Mouse (Mus musculus) thymus, postnatal 4 days (tissue): ENCODE results near the gene Tex38.
A peak's percentile ranks its signal among the peaks of the same experiment; 100 is the strongest.

Source experiments
- DNase-seq: peaks from one replicate; pipeline ENCODE4 v3.0.0; 2021

Gene Tex38

DNA sequence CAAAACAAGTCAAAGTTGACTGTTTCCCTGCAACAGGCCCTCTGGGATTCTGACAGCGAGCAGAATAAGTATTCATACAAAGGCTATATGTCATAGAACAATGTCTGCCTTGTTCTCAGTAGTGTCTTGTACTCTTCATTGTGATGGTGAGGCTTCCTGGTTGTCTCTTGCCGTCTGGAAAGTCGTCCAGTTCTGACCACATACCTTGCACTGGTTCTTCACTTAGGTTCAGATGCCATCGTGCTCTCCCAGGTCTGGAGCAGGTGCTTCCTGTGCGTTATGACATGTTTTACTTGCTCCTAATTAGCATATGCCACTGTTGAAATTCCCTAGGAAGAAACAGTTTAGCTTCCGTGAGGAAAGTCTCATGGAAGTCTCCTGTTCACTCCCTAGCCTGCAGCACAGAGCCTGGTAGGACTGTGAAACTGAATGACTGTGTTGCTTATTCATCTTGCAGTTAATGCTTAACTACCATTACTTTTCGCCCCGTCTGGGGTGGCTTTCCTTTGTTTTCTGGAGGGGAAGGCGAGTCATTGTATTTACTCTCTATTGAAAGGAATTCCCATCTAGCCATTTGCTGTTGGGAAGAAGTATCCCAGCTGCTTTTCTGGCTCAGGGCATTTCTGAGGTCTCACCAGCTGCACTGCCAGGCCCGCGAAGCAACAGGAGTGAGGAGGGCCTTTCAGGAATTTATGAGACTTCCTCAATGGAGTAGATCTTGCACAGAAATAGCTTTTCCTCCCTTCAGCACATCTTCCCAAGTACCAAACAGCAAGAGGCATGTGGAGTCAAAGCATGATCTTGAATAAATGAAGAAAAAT, 13.0 kb downstream of the Tex38 start:
- no peak for DNase-seq

DNA sequence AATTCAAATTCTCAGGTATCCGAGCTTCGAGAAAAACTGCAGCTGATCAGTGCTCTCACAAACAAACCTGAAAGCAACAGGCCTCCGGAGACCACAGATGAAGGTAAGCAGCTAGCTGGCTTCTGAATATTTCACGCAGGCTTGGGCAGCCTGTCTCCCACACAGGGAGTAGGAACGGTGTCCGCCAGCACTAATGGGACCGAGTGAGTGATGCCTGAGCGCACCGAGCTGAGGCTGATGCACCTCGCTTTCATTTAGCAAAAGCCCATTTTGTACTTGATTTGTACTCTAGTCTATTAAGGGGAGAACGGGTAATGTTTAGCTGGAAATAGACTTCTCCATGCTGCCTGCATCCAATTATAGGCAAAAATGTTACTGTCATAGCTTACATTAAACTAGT, 16.2 kb downstream of the Tex38 start:
- no peak for DNase-seq

DNA sequence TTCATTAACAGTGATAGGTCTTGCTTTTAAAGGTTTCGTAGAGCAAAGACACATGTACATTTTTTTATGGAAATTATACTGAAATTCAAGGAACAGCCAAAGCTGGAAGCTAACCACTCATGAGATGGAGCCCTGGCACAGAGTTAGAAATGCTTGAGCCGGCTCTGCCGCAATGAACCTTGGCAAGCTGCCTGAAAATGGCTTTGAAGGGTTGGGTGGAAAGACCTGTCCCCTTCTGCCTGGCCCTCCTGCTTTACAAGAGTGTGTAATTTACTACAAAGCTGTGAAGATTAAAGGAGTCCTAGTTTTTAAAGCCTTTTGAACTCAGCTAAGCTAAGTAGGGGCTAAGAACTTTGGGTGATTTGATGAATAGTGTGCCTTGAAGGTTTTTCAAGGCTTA, 19.6 kb downstream of the Tex38 start:
- DNase-seq = no peak

DNA sequence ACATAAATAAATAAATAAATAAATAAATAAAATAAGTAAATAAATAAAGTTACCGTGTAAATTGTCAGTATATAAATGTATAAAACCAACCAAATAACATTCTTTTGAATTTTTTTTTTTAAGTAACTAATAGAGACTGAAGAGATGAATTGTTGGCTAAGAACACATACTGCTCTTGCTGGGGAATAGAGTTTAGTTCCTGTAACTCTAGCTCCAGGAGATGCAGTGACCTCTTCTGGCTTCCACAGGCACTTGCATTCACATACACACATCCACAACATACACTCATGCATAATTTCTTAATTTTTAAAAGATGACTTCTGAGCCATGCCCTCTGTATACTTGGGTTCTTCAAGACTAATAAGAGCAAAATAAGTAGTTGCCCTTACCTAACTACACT, 26.0 kb downstream of the Tex38 start:
- DNase-seq = no peak

DNA sequence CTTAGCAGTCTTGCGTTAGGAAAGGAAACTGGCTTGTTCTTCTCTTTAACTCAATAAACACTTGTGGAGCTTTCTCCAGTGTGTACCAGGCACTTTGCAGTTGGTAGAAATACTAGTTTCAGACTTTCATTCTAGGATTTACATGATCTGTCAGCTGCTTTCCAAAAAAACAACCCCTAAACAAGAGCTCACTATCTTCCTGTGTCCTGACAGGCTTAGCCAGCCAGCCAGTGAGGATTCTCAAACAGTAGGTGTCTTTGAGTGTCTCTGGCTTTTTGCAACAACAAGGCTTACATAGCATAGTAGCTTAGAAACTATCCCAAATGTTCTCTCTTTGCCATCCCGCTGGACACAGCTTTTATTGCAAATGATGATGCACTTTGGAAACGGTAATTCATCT, 26.7 kb downstream of the Tex38 start:
- no peak for DNase-seq

DNA sequence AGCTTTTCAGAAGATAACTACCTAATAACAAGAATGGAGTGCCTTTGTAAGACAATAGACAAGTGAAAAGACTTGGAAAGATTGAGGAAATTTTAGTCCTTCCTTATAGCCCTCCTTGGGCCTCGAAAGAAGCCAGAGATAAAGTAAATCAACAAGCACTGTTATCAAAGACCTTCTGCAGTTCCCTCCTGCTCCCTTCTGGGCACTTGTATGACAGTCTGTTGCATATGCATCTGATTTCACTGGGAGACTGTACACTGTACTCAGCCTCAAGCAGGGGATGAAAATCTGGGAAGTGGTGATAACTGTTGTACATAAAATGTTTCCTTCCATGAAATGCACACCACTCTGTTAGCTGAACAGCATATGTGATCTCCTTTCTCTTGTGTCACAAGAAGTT, 31.5 kb downstream of the Tex38 start:
- DNase-seq = no peak

DNA sequence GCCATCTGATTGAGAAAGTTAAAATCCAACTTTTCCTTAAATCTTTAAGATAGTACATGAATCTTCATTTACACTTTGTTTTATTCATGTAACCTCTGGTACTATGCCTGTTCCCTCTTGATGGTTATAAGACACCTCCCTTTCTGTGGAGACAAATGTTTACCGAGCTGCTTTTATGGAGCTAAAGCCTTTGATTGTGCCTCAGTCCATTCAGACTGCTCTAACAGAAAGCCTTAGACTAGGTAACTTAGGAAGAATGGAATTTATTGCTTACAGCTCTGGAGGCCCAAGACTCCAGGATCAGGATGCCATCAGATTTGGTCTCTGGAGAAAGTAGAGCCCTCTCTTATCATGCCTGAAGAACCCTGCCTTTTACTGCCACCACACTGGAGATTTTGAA, 32.6 kb downstream of the Tex38 start:
- DNase-seq = no peak

DNA sequence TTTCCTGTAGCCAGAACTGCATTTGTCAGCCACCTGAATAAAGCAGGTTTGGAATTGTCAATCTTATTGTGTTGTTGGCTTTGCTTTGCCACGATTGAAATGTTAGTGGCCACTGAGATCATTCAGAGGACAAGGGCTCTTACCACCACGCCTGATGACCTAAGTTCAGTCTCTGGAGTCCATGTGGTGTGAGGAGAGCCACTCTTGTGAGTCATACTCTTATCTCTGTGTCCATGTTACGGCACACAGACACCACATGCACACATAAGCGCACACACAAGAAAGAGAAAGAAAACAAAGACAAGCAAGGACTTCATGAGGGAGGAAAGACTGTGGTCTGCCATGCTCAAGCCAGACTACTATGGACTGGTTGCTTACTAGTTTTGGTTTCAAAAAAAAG, 37.7 kb downstream of the Tex38 start:
- DNase-seq = no peak

DNA sequence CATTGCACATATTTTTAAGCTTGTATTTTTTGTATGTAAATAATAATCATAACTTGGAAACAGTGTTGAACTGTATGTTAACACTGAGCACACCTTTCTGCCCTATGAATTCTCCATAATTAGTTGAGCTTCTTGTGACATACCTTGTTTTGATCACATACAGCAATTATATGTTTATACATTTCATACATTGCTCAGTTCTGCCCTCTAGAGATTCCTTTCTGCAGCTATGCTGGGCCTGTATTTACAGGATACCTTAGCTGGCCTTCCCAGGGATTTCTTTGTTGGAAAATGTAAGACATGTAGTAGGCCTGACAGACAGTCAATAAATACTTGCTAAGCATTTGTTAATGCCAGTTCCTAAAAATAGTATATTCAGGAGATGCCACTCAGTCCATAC, 38.2 kb downstream of the Tex38 start:
- no peak for DNase-seq

DNA sequence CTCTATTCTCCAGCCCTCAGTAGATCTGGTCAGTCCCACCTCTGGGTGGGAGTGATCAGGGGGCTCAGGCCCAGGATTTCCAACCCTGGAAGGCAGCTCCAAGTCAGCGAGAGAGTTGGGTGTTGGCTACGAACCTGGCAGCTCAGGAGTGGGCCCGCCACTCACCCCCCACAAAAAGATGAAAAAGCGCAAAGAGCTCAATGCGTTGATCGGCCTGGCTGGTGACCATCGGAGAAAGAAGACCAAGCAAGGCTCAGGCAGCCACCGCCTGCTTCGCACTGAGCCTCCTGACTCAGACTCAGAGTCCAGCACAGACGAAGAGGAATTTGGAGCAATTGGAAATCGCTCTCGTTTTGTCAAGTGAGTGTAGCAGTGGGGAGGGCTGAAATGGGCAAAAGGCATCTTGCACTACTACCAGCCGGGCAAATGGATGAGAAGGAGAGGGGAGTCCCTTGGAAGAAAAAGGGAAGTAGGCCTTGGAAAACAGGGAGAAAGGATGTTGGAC, 42.3 kb downstream of the Tex38 start:
- DNase-seq = no peak

DNA sequence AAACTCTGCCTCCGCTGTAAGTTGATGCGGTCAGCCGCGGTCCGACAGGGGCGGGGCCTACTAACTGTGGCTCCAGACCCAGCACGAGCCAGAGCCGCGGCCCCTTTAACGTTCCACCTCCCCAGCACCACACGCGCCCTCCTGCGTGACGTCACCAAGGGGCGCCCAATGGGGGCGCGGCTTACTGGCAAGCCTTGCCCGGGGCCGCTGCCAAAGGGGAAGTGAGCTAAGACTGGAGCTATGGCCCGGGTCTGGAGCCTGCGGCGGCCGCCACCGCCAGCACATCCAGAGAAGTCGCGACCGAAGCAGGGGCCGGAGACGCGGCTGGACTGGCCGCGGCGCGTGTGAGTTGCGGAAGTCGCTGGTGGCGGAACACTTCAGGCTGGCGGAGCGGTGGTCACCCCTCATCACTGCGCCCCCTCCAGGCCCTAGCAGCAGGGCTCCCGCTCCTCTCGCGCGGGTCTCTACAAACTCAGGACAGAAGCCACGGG, 43.2 kb downstream of the Tex38 start, which contains the start of gene Efcab14:
Gene Efcab14 (plus strand): TSS at position 194 of the 491 bp plus-strand sequence.
- peak; percentile 96 for DNase-seq

DNA sequence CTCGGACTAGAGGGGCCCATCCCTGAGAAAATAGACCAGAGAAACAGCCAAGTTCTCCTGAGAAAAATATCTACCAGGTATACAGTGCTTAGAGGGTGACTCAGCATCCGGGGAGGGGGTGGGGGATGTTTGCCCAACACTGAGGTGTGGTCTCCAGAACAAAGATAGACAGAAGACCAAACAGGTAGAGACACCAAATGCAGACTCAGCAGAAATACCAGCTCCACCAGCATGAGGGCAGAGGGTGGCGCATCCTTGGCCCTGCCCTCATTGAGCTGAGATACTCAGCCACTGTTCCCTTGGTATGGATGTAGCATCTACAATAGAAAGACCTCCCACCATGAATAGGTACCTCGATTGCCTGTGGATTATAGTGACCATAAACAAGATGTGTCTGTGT, 46.0 kb downstream of the Tex38 start:
- no peak for DNase-seq

DNA sequence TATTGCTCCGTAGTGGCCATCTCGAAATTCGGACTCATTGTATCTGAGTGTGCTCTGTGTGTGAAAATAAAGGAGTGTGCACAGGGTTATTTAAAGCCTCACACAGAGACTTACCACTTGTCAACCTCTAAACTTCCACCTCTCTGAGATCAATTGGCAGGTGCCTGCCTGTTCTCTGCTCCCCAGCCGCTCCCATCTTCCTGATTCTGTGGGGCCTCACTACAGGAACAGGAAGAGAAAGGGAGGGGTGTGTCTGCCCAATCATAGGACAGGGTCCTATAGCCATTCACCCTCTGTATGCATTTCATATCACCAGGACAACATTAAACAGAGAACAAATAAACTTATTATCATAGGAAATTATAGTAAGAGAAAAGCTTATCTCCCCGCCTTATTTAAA, 47.1 kb downstream of the Tex38 start:
- no peak for DNase-seq

DNA sequence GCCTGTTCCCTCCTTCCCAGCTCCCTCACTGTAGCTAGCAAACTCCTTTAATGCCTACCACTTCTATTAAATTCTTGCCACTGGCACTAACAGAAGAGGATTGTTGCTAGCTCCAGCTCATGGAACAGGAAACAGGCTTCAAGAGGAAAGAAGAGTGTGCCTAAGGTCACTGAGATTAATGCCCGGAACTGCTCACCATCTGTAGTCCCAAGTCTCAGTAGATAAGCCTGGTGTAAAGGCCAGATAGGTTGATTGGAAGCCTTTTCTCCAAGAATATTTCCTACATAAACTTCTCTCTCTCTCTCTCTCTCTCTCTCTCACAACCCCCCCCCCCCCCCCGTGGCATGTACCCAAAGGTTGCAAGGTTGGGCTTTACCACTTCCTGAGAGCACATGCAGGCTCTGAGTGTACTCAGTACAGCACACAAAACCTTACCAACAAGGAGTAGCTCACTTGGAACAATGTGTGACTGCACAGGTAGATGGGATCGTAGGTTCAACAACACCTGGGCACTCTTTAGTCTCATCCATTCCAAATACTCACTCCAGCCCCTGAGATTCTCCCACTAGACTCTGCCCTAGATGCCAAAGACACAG, 48.5 kb downstream of the Tex38 start:
- DNase-seq = no peak

DNA sequence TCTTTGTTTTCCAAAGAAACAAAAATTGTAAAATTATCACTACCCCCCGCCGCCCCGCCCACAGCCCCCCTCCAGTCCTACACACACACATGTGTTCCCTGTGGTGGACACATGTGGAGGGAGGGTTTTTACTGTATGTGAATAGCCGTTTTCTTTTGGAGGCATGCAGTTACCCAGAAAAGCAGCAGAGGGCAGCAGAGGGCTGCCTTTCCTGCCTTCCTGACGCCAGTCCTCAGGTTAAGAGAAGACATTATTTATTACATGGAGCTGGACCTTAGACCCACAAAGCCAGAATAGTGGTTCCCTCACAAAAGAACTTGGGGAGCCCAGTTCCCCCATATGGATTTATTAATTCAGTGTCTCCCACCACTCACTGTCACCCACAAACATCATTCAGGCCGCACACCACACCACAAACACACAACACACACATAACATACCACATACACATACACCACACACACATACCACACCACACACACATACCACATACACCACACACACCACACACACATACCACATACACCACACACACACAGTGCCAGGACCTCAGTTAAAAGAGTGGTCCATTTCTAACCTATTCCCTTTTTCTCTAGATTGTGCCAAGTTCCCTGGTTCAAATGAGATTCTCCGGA, 49.1 kb downstream of the Tex38 start:
- DNase-seq = peak; percentile 76
